Mouse (Mus musculus) kidney, adult 2 months (tissue): ENCODE results near the gene Rassf8. TPM values are rescaled to one million over a fixed set of nuclear protein-coding genes. Genes with fewer than 3 reads are reported as not detected.

ENCODE experiments used
- DNase-seq: peaks from one replicate; pipeline ENCODE4 v3.0.0; 2021
- H3K27ac ChIP-seq: fragments of 200-500 bp; 2 replicates; pipeline ENCODE4 v1.5.1; 2012; ENCODE audit warnings: low read depth, low read length, control low read depth, inconsistent platforms; ENCODE audit not compliant: insufficient read depth
- H3K27me3 ChIP-seq: fragments of 200-500 bp; replicated peaks from 2 replicates; pipeline ENCODE4 v1.6.1; 2012; ENCODE audit warnings: mild to moderate bottlenecking, moderate library complexity, low read length, inconsistent platforms; ENCODE audit not compliant: control insufficient read depth, insufficient read depth
- H3K36me3 ChIP-seq: fragments of 200-500 bp; 2 replicates; pipeline ENCODE4 v1.6.1; 2012; ENCODE audit warnings: mild to moderate bottlenecking, moderate library complexity, low read length, inconsistent platforms; ENCODE audit not compliant: control insufficient read depth, insufficient read depth
- H3K4me1 ChIP-seq: fragments of 200-500 bp; 2 replicates; pipeline ENCODE4 v1.6.1; 2011; ENCODE audit warnings: low read length; ENCODE audit not compliant: control insufficient read depth, insufficient read depth
- H3K4me3 ChIP-seq: fragments of 200-500 bp; 2 replicates; pipeline ENCODE4 v1.5.1; 2011; ENCODE audit warnings: mild to moderate bottlenecking, low read depth, low read length, control low read depth; ENCODE audit not compliant: insufficient read depth
- CTCF ChIP-seq: fragments of 200-500 bp; conservative IDR thresholded peaks from 2 replicates; pipeline ENCODE4 v1.5.1; 2011; ENCODE audit warnings: low read depth, mild to moderate bottlenecking, control low read depth, low read length, moderate library complexity, mixed read lengths; ENCODE audit not compliant: insufficient read depth, insufficient read length
- POLR2A ChIP-seq: fragments of 200-500 bp; IDR thresholded peaks from one replicate; pipeline ENCODE4 v1.6.1; 2011; ENCODE audit warnings: low read depth, low read length, control low read depth
- WGBS: fragments of 180-500 bp; shearing (Covaris S2); methylation state at CpG from one replicate; pipeline ENCODE4 v1.1.7; 2018; 5-methylcytosine and 5-hydroxymethylcytosine counted together
- polyA plus RNA-seq: library from polyadenylated mRNA; depleted of rRNA; stranded (reverse); fragments of >200 nt; gene quantifications from 2 replicates; pipeline ENCODE4 v1.2.3, GENCODE M21; 2012

Rassf8 gene
- polyA plus RNA-seq, 1 experiment = 33.9 TPM

- no peak for TF ChIP-seq CTCF
Observed at GRCm38 (mm10) chr6:145767637-145768036, 21.1 kb downstream of the Rassf8 start.

GRCm38 (mm10) chr6:145768671-145769292 lies 22.2 kb downstream of the Rassf8 start:
- no peak for TF ChIP-seq POLR2A
- Histone ChIP-seq H3K4me3 (no peak overlapping the region), H3K36me3 (no peaks in the 10 kb centered on the region), H3K27ac (peak overlapping the region; percentile 14), H3K4me1 (peaks cover 22% of the 10 kb centered on the region), H3K27me3 (no peaks in the 10 kb centered on the region)
- 54% methylated on average over 10 of the region's 10 CpGs for WGBS
- peak; percentile 58 for DNase-seq

More at GRCm38 (mm10) chr6:145767637-145768036, 21.1 kb downstream of the Rassf8 start:
- H3K36me3 ChIP-seq = no peaks in the 10 kb centered on the region
- no peak for DNase-seq
- no peaks in the 10 kb centered on the region for H3K27me3 ChIP-seq
- 63% methylated on average over 5 of the region's 5 CpGs for WGBS
- no peak overlapping the region for H3K4me3 ChIP-seq
- peaks cover 25% of the 10 kb centered on the region for H3K4me1 ChIP-seq
- H3K27ac ChIP-seq = no peak overlapping the region

DNA sequence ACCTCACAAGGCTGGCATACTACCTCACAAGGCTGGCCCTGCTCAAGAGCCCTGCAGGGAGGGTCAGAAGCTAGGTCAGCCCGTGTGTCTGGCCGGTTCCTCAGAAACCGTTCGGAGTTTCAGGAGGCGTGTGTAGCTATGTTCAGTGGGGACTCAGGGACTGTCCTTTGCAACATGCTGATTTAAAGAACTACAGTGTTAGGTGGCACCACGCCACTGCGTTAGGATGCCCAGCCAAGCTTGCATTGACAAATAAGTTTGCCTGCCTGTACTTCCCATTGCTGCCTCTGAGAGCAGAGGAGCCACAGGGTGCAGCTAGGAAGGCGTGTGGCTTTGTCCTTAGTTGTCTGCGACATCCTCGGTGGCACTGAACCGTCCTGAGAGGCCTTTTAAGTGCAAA lies 23.3 kb downstream of the Rassf8 start:
- WGBS = 64% methylated on average over 11 of the region's 11 CpGs
- Histone ChIP-seq H3K36me3 (no peaks in the 10 kb centered on the region), H3K4me3 (no peak overlapping the region), H3K27ac (peak overlapping the region; percentile 48), H3K4me1 (peaks cover 17% of the 10 kb centered on the region), H3K27me3 (no peaks in the 10 kb centered on the region)
- no peak for TF ChIP-seq POLR2A
- peak; percentile 36 for TF ChIP-seq CTCF
- DNase-seq = no peak

DNA sequence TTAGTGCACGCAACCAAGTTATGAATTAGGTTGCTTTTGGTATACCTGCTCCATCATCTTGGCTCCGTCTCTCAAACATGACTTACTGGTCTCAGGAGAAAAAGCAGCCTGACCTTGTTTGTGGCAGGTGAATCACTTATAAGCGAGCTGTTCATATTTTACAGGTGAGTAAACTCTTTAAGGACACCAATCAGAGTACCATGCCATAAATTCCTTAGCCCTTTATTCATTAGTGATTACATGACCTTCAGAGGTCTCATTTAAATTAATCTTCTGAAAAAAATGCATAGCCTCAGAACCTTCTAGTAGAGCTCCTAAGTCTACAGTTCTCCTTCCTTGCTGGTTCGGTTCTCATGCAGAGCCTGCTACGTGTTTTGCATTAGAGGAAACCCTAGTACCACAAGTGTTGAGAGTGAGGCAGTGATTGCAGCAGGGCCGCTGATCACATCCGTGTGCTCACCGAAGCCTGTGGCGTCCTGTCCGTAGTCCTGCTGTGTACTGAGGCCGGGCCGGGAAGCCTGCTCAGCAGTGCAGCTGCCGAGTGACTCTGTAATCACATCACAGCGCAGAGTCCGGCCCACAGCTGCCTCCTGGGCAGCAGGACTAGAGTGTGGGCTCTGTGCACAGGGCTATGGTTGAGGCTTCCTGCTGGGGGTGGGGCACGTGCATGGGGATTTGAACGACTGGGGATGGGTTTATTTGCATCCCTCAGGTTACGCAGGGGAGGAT lies 23.9 kb downstream of the Rassf8 start:
- H3K27me3 ChIP-seq = no peaks in the 10 kb centered on the region
- H3K36me3 ChIP-seq = no peaks in the 10 kb centered on the region
- H3K27ac ChIP-seq = peak overlapping the region; percentile 48
- no peak overlapping the region for H3K4me3 ChIP-seq
- H3K4me1 ChIP-seq = peaks cover 17% of the 10 kb centered on the region
- 51% methylated on average over 18 of the region's 18 CpGs for WGBS
- DNase-seq = no peak
- TF ChIP-seq POLR2A (no peak), CTCF (no peak)

DNA sequence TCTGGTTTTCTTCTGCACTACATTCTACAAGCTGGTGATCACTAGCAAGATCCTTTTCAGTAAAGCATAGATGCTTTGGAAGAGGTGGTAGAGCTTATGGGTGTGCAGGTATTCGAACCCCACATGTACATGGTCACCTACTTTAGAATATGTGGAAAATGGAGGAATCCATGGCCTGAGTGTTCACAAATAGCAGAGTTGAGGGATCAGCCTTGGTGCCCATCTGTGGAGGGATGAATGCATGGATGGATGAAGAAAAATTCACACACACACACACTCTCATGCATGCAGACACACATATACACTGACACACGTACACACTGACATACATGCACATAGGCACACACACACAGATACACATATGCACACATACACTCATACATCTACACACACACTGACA lies 27.9 kb downstream of the Rassf8 start:
- Histone ChIP-seq H3K4me3 (no peak overlapping the region), H3K27me3 (no peaks in the 10 kb centered on the region), H3K4me1 (peaks cover 12% of the 10 kb centered on the region; the same call in 1 of the 2 replicates), H3K36me3 (no peaks in the 10 kb centered on the region), H3K27ac (no peak overlapping the region)
- no peak for TF ChIP-seq CTCF
- TF ChIP-seq POLR2A = no peak
- WGBS = 87% methylated on average over 2 of the region's 2 CpGs
- no peak for DNase-seq

DNA sequence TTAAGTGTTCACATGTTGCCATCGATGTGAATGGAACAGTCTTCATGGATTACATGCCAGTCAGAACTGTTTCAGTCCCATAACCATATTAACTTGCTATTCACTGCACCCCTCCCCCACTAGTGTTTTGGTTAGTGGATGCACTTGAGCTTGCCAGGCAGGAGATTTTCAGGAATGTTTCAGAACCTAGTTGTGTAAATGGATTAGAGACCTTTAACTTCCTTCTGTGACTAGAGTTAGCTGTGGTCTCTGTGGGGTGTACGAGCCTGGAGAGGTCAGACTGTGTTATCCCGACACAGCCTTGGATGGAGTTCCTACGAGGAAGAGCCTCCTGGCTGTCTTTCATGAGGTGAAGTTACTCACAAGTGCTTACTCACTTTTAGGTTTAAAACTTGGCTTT lies 29.7 kb downstream of the Rassf8 start:
- Histone ChIP-seq H3K4me3 (no peak overlapping the region), H3K27ac (no peak overlapping the region), H3K27me3 (no peaks in the 10 kb centered on the region), H3K4me1 (peaks cover 9% of the 10 kb centered on the region; the same call in 1 of the 2 replicates), H3K36me3 (no peaks in the 10 kb centered on the region)
- 60% methylated on average over 4 of the region's 4 CpGs for WGBS
- TF ChIP-seq POLR2A = no peak
- no peak for TF ChIP-seq CTCF
- peak; percentile 37 for DNase-seq

- WGBS = 24% methylated on average over 6 of the region's 6 CpGs
- no peaks in the 10 kb centered on the region for H3K27me3 ChIP-seq
- H3K4me1 ChIP-seq = peaks cover 9% of the 10 kb centered on the region; the same call in 1 of the 2 replicates
- TF ChIP-seq POLR2A (no peak), CTCF (no peak)
- H3K27ac ChIP-seq = no peak overlapping the region
- DNase-seq = peak; percentile 55
- H3K36me3 ChIP-seq = no peaks in the 10 kb centered on the region
- H3K4me3 ChIP-seq = no peak overlapping the region
Observed at GRCm38 (mm10) chr6:145779383-145779782, 32.8 kb downstream of the Rassf8 start.
